Mouse (Mus musculus): ENCODE measurements around the gene Mbl1. TPM values are rescaled to one million over a fixed set of nuclear protein-coding genes. Genes with fewer than 3 reads are reported as not detected.

Mbl1 gene
- polyA plus RNA-seq, 1 experiment, result 1.2 TPM

GRCm38 (mm10) chr14:41189496-41189895, 38.2 kb downstream of the Mbl1 start:
- 70% methylated on average over 2 of the region's 2 CpGs for WGBS
- H3K27me3 ChIP-seq (replicated peaks; ENCODE audit: control insufficient read depth, insufficient read depth, low read length), result no peaks in the 10 kb centered on the region
- no peak for DNase-seq
- H3K36me3 ChIP-seq (ENCODE audit: control insufficient read depth, insufficient read depth, low read length), result no peaks in the 10 kb centered on the region
- TF ChIP-seq POLR2A (IDR thresholded peaks at IDR 0.05; ENCODE audit: low read depth, low read length) (no peak), CTCF (conservative IDR thresholded peaks at IDR 0.05; ENCODE audit: insufficient read depth, insufficient read length, low read depth, low read length) (no peak)
- no peak overlapping the region for H3K27ac ChIP-seq (ENCODE audit: insufficient read depth, low read depth, low read length)
- no peaks in the 10 kb centered on the region for H3K4me1 ChIP-seq (ENCODE audit: control insufficient read depth, insufficient read depth, low read length)
- no peak overlapping the region for H3K4me3 ChIP-seq (ENCODE audit: insufficient read depth, low read depth, low read length)

DNA sequence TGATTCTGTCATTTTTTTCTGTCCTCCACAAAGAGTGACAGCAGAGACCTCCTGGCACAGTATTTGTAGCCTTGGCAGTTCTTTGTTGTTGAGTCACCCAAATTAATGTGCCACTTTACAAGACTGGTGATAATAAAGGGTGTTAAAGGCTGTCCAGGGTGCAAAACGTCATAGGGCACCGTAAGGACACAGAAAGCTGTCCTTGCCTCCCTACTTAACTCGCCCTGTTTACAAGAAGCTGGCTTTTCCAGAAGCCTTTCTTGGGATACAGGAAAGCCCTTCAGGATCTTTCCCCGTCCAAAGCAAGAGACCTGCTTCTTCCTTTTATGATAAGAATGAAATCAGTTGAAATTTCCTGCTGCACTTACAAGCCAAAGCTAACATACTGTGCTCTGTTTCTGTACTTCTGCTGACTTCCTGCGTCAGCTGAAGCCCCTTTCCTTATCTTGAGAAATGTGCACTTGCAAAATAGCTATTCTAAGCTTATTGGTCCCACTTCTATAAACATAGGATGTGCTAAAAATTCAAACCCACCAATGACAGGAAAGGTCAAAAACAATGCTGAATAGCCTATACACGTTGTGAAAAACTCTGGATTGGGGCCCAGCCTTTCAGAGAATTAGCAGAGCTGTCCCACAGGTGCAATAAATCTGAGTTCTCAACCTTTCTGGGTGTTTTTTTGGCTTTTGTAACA, 46.9 kb downstream of the Mbl1 start:
- no peak overlapping the region for H3K4me3 ChIP-seq (ENCODE audit: insufficient read depth, low read depth, low read length)
- no peak for DNase-seq
- no peak overlapping the region for H3K27ac ChIP-seq (ENCODE audit: insufficient read depth, low read depth, low read length)
- WGBS, result 42% methylated on average over 6 of the region's 6 CpGs
- no peaks in the 10 kb centered on the region for H3K36me3 ChIP-seq (ENCODE audit: control insufficient read depth, insufficient read depth, low read length)
- H3K4me1 ChIP-seq (ENCODE audit: control insufficient read depth, insufficient read depth, low read length), result no peaks in the 10 kb centered on the region
- TF ChIP-seq POLR2A (IDR thresholded peaks at IDR 0.05; ENCODE audit: low read depth, low read length), result no peak
- H3K27me3 ChIP-seq (replicated peaks; ENCODE audit: control insufficient read depth, insufficient read depth, low read length), result no peaks in the 10 kb centered on the region

Other genes starting within 250 kb of the Mbl1 start
- gene Tspan14, start 184.7 kb upstream of the Mbl1 start, polyA plus RNA-seq (2012; rRNA removed), result 119 and 121 TPM in 2 replicates
- gene Fam213a, start 137.7 kb upstream of the Mbl1 start, polyA plus RNA-seq (2012; rRNA removed), result 68.2 and 80.8 TPM in 2 replicates
- not detected in 2 replicates for gene Dydc2, start 82.2 kb upstream of the Mbl1 start, polyA plus RNA-seq (2012; rRNA removed)
- gene Dydc1, start 78.5 kb upstream of the Mbl1 start, polyA plus RNA-seq (2012; rRNA removed), result not detected in 2 replicates
- gene Mat1a, start 46.4 kb upstream of the Mbl1 start, polyA plus RNA-seq (2012; rRNA removed), result 0.03 and 0.05 TPM in 2 replicates
- gene Sftpa1, start 19.7 kb upstream of the Mbl1 start, polyA plus RNA-seq (2012; rRNA removed), result not detected in 2 replicates
- gene Sftpd, start 33.7 kb downstream of the Mbl1 start, polyA plus RNA-seq (2012; rRNA removed), result not detected in 2 replicates
- gene Gm2832, start 127.3 kb downstream of the Mbl1 start, polyA plus RNA-seq (2012; rRNA removed), result not detected in 2 replicates
- not detected in 2 replicates for gene Gm5798, start 197.2 kb downstream of the Mbl1 start, polyA plus RNA-seq (2012; rRNA removed)
- not detected in 2 replicates for gene Gm7945, start 234.9 kb downstream of the Mbl1 start, polyA plus RNA-seq (2012; rRNA removed)